Mouse (Mus musculus) megakaryocyte progenitor cell, adult 5-6 weeks (primary cell): Measurements from ENCODE around the gene Chrm2. TPM values are rescaled to one million over a fixed set of nuclear protein-coding genes. Genes with fewer than 3 reads are reported as not detected.
A peak's percentile ranks its signal among the peaks of the same experiment; 100 is the strongest.

Experiments
- ATAC-seq: replicated peaks from 2 replicates; pipeline ENCODE4 v1.8.0; 2016; ENCODE audit warnings: mild to moderate bottlenecking, moderate TSS enrichment, inconsistent platforms; ENCODE audit not compliant: poor library complexity
- total RNA-seq, 2 experiments: library from RNA; stranded (forward) in 1 of 2; stranded (reverse) in 1 of 2; fragments of 157-497, 149-512 nt in 1 of 2; fragments of 200-1000 nt in 1 of 2; gene quantifications; 2 replicates each; pipeline versions ENCODE4 v1.2.3 to v1.2.4; 2015 to 2017

The Chrm2 gene
- total RNA-seq (2015) (not detected in 2 replicates), total RNA-seq (2017) (not detected in 2 replicates)

DNA sequence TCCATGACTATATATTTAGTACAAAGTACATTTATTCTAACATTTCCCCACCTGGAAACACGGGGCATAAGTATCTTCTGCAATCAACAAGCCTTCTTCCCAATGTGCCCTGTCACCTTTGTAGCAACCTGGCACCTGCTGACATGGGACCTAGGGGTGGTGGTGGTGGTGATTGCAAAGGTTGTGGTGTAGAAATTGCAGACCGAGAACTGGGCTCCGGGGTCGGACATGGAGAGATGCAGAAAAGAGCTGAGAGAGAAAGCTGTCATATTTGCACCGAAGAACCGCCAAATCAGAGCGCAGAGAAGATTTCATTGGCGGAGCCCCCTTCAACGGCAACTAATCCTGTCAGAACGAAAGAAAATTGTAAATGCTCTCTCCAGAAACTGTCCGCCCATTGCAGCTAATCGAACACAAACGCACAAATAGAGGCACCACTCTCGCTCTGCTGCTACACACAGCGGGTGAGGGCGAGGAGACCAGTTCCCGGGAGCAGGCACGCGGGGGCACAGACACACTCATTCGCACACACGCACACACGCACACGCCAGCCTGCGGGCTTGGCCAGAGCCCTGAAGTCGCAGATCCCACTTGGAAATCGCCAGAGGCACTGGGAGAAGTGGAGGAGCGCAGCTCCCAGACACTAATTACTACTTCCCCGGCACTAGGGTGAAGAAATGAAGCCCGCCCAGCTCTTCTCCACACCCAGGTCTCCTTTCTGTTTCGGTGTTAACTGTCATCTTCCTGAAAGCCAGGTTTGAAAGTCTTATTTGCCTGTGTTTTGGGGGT, at the start of gene Chrm2:
Gene Chrm2, plus strand, starts transcription at position 473 of the 789 bp plus-strand sequence.
- peak; percentile 42 for ATAC-seq

DNA sequence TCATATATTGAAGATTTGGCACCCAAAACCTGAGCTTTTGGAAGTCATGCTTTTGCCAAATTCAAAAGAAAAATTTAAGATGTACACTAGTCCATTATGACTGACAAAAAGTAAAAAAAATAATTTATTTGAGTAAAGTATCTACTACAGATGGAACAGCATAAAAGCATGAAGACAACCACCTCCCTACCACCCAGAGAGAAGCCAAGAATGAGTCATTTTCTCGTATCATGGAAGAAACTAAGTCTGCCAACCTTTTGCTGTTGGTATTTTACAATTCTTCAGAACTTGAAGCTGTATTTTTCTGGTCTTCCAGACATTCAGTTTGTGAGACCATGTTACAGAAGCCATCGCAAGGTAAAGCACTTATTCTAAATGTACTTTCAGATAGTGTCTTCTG, 13.9 kb upstream of the Chrm2 start:
- ATAC-seq, result no peak

DNA sequence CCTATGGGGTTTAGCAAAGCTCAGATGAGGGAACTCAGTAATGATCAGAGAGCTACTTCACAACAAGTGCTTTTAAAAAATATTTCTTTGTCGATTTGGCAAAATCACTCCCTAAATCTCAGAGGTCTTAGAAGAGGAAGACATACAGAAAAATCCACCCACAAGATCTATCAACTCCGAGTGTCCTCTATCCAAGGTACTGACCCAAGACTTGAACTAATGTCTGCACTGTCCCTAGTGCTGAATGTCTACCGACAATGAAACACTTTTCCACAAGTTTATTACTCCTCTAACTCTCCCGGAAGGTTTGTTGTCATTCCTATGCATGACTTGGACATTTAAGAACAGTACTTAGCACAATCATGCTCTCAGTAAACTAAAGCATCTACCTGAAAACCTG, 9.9 kb upstream of the Chrm2 start:
- no peak for ATAC-seq

DNA sequence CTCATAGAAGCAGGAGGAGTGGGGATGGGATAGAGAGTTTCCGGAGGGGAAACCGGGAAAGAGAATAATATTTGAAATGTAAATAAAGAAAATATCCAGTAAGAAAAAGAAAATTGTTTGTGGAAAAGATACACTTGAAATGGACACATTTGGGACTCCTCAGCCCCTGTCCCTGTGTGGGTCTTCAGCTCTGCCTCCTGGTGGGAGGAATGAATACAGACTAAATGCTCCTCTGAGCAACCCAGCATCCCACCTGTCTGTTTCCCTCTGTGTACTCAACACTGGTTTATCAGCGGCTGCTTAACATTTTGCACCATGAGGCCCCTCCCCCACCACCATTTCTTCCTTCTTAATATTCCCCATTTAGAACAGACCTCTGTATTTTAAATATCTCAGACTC, 3.8 kb upstream of the Chrm2 start:
- ATAC-seq, result no peak

DNA sequence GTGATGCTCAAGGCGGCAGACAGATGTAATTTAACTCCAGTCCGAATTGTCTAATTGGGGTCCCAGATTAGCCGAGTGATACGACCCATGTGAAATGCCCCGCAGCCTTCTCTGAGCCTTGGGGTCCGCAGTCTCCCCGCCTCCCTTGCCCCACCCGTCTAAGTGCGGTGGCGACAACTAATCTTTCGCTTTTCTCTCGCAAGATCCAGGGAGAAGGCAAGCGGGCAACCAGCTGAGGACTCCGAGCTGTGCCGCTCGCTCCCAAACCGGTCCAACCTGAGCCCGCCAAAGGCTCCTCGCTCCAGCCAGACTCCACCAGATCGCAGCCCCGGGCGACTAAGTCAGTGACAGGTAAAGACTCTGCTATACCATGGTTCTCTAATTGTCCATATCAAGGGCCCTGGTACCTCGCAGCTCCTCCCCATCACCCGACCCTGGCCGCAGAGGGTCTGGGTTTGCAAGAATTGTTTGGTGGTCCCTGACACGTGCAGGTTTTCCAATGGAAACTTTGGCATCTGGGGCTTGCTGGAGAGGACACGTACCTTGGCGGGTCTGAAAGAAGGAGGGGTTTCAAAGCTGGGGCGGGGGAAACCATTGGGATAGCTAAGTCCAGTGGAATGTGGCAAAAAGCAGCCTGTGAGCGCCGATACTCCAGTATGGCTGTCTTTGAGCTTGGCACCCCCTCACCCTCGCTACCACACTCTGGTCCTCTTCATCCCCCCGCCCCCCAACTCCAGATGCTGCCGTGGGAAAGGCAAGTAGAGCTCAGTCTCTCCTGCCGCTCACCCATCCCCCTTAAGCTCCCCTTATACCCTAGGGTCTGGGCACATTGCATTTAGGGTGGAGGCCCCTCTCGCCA, 746 bp downstream of the Chrm2 start:
- no peak for ATAC-seq

DNA sequence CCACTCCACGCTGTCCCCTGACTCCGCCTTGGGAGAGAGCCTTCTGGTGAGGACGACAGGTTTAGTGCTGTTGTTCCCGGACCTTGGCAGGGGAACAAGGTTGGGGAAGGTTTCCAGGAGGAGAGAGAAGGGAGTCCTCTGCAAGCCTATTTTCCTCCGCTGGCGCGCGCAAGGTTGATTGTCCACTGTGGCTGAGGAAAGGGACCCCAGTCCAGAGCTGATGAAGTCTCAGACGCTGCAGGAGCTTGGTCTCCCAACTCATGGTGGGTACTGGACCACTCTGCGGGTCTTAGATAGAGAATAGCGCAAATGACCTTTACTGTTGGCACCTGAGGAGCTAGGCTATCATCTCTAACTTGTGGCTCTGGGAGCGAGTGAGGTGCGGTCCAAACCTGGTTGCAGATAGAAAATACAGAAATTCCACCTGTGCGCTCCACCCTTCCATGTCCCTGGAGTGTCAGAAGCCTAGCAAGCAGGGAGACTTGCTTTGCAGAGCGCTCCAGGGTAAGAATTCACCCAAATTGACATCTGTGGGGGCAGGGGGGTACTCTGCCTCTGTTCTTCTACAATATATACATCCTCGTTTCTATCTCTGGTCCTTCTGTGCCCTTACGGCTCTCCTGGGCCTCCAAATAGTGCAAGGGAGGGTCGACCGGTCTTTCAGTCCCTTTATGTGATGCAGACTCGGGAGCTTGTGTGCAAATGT, 1.5 kb downstream of the Chrm2 start:
- no peak for ATAC-seq

DNA sequence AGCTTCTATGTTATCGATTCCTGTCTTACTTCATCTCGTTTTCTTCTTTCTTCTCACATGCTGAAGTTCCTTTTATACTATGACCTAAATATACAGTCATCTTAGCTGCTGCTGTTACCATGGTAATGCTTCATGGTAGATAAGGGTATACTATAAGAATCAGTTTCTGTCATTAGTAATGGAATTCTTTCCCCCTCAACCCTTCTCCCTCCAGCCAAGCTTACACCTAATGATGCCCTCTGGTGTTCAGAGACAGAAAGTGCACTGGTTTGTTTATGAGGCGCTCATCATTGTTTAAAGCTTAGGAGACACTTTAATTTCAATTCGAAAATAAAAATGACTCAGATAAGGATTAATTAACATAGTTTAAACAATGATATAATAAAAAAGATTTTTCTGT, 5.8 kb downstream of the Chrm2 start:
- peak; percentile 60; the same call in 1 of the 2 replicates for ATAC-seq

DNA sequence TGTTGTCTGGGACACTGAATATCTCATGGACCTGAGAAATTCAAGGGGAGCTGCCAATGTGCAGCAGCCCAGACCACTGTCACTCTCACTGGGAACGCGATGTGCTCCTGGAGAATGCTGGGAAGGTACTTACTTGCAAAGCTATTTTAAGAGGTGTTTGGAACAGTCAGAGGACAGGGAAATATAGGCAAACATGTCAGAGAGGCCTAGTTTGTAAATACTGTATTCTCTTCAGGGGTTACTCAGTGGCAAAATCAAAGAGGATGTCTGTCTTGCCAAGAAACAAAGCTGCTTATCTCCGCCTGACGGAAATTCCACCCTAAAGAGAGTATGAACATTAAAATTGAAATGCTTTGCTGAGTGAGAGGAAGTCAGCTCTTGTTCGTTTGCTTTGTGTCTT, 17.3 kb downstream of the Chrm2 start:
- no peak for ATAC-seq

DNA sequence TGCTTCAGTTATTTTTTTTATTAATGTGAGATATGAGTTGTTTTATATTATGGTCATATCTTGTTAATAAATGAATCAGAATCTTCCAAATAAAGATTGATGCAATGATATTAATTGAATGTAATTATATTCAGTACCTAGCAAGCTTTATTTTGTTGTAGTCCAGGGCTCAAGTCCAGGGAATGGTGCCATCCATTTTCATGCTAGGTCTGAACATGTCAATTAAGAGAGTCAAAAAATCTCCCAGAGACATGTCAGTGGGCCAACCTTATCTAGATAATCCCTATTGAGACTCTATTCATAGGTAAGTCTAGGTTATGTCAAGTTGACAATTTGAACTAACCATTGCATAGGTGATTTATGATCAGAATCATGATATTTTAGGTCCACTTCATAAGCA, 21.1 kb downstream of the Chrm2 start:
- ATAC-seq, result no peak

DNA sequence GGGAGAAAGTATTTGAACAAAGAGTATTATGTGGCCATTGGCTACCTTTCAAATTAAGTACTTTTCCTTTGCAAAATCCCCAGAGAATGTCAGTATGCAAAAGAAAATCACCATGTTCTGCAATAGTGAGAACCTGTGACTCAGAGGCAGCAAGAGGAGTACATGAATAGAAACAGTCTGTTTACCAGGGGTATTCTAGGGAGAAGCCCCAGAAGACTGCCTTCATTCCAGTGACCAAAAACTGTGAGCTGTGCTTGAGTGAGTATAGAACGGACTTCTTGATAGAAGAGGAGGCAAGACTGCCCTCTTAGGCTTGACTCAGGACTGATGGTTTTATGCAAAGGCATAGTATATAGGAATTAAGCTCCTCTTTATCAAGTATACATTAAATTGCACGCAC, 22.2 kb downstream of the Chrm2 start:
- no peak for ATAC-seq

DNA sequence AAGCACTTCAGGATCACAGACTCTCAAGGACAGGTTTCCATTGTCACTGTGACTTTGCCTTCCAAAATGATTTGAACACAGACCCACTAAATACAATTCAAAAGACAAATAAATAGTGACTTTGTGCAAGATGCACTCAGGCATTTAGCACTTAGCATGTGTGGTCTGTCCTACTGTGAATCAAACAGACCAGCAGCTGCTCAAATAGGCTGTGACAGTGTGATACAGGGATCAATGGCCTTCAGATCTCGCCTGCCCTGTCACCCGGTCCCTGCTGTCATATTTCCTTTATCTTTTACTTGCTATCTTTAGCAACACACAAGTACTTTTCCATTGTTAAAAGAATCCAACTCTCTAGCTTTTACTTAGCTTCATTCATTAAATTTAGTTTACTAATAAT, 31.8 kb downstream of the Chrm2 start:
- no peak for ATAC-seq

DNA sequence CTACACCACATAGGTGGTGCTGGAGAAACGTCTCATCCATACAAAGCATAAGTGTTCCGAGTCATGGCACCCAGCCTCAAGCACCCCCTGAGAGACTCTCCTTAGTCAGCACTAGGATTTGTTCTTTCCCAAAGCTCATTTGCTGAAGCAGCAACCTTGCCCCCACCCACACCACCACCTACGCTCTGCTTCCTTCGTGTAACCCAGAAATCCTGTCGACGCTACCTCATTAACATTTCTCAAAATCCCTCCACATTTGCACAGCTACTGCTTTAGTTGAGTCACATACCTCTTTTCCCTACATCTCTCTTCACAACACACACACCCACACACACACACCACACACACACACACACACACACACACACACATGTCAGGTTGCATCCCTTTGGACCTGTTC, 50.1 kb downstream of the Chrm2 start:
- no peak for ATAC-seq

DNA sequence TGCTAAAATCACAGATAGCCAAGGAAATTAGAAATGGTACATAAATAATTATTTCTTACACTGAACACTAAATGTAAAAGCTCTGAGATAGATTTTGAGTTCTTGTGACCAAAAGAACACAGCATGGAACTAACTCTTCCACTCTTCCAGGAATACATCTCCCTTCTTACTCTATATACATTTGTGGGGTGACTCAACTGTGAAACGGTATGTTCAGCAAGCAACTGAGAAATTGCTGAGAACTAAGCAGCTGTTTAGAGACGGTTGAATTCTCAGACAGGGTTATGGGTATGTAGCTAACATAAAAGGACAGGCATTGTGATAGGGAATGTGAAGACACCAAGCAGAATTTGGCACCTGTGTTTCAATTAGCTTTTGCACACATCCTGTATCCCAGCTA, 51.3 kb downstream of the Chrm2 start:
- no peak for ATAC-seq

DNA sequence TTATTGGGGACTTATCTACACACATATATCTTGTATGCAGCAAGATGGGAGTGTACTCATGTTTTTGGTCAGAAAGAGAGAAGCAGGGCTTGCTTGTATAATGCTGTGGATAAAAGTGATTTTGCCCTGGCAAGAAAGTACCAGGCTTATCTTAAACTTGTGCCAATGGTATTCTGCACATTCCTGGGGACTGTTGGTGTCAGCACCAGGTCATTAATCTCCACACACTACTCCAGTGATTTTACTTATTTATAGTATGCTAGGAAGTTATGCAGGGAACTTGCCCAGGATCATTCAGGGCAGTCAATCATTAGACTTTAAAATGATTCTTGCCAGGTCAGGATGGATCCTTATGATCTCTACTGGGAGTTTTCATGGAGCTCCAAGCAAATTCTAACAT, 63.6 kb downstream of the Chrm2 start:
- ATAC-seq, result no peak

DNA sequence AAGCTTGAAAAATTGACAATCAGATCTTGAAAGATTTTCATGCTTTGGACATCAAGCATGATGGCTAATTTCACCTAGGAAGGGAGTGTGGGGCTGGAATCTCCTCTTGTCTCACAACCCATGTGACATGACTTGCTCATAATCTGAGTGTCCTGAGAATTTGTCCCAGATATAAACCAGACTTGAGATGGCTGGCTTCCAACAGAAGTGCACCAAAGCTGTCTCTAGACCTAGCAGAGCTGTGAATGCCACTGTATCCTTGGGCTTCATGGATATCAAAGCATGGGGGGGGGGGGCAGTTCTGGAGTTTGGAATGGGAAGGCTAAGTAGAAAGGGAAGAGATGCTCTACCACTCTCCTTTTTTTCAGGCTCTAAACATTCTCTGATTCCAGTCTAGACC, 67.2 kb downstream of the Chrm2 start:
- no peak for ATAC-seq

DNA sequence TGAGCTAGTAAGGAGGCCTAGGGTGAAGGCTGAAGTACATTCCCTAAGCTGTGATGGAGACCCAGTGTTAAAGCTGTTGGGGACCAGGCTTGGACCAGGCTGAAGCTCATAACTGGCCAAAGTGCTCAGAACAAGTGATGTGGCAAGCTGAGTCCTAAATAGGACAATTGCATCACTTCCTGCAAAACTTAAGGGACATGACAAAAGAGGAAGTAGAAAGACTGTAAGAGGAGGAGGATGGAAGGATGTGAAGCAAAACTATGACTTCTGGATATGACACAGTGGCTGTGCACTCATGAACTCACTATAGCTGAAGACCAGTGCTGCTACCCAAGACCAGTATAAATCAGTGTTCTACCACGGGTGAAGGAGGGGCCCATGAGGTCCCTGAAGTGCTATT, 69.1 kb downstream of the Chrm2 start:
- peak; percentile 65 for ATAC-seq

DNA sequence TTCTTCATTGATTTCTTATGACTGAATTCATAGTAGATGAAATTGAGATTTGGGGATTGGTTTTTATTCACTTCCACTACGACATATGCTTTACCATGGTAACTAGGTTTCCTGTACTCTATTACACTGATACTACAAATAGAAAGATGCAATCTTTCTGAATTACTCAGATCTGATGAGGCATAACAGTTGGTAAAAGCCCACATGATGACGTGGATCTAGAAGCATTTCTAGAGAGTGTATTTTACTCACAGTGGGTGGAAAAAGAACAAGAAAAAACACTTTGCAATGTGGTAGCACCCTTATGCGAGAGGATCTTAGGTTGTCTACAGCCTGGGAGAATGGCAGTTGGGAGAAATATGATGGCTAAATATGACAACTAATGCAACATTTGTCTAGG, 76.1 kb downstream of the Chrm2 start:
- no peak for ATAC-seq

DNA sequence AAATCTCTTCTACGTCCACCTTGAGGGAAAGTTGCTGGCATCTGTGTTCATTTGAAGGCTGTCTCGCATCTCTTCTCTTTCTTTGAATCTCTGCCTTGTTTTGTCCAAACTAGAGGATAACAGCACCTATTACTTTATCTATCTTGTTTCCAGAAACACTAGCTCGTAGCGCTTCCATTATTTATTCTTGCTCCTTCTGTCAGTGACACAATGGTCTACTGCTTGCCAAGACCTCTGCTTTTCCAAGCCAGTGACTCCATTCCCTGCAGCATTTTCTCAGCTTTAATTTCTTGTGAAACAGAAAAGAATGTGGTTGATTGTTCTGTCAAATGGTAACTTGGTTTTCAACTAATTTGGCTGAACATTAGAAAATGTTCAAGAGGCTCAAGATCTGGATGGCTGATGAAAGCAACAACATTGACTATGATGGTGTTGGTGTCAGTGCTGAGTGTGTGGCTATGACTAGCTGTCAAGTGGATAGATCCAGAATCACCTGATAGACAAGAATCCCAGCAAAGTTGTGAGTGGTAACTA, 96.3 kb downstream of the Chrm2 start:
- no peak for ATAC-seq

DNA sequence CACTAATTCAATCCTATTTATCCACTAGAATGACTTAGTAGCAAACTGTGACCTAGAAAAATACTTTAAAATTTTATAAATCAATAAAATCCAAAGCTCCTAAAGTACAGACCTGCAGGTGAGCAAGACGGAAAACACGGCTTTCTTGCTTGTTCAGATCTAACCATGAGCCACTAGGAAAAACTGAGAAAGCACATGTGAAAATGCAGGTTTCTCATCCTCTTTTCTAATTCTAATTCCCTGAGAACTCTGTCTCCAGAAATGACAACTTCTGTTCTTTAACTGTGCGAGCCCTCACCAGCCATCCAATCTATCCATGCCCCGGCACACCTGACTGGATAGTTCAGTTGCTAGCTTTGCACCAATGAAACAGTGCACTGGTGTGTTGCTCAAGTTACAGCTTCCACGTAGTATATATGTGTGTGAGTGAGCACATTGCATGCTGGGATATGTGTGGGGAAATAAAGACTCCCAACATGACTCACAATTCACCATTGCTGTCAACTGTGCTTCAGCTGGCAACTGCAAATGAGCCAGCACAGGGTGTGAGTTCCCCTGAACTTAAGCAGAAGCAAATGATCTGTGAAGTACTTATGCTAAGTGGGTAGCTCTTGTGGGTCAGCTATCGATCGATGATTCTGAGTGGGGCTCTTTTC, 119.3 kb downstream of the Chrm2 start:
- no peak for ATAC-seq

DNA sequence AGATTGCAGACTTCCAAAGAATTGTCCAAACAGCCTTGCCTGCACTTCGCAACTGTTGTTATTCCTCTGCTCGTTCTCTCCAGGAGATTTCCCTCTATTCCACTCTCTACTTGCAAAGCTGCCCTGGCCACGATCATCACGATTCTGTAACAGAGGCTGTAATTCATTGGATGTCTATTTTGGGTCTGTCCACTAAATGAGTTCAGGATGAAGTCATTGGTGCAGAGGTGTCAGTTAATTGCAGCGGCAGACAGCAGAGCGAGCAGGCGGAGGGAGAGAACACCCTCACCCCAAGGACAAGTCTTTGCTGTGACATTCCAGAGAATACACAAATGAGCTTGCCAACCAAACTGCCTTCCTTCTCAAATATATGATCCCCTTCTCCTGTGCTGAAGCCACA, 120.1 kb downstream of the Chrm2 start:
- ATAC-seq, result no peak

DNA sequence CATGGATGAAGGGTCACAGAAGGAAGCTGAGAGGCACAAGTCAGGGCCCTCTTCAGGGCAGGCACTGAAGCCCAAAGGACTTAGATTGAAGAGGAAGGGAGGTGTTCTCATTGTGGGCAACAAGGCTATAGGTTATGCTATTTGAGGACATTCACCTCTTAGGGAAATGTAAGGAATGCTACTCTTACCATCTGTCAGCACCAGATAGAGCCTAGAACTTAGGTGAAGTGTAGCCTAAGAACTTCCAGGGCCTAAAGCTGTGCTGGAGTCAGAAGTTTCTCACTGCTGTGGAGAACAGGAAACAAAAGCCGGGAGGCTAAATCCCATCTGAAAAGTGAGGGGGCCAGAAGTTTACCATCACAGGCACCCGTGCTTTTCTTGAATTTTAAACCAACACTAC, 120.6 kb downstream of the Chrm2 start:
- no peak for ATAC-seq
